Mouse (Mus musculus) cortical plate, adult 2 months (tissue): ENCODE measurements around the gene Ganab. TPM values are rescaled to one million over a fixed set of nuclear protein-coding genes. Genes with fewer than 3 reads are reported as not detected.
A peak's percentile ranks its signal among the peaks of the same experiment; 100 is the strongest.

Source experiments
- H3K27ac ChIP-seq: fragments of 200-500 bp; 2 replicates; pipeline ENCODE4 v1.5.1; 2012; ENCODE audit warnings: low read length, control low read depth, inconsistent platforms; ENCODE audit not compliant: insufficient read depth
- H3K4me1 ChIP-seq: fragments of 200-500 bp; 2 replicates; pipeline ENCODE4 v1.6.1; 2011; ENCODE audit warnings: low read length; ENCODE audit not compliant: control insufficient read depth, insufficient read depth
- H3K4me3 ChIP-seq: fragments of 200-500 bp; 2 replicates; pipeline ENCODE4 v1.5.1; 2011; ENCODE audit warnings: mild to moderate bottlenecking, low read length, control low read depth; ENCODE audit not compliant: insufficient read depth
- CTCF ChIP-seq: fragments of 200-500 bp; IDR thresholded peaks from 2 replicates; pipeline ENCODE4 v1.5.1; 2011; ENCODE audit warnings: mild to moderate bottlenecking, control low read depth, low read length; ENCODE audit not compliant: insufficient read depth; ENCODE audit errors: extremely low read depth
- POLR2A ChIP-seq: fragments of 200-500 bp; IDR thresholded peaks from 2 replicates; pipeline ENCODE4 v1.6.1; 2011; ENCODE audit warnings: mild to moderate bottlenecking, low read length, control low read depth; ENCODE audit not compliant: insufficient read depth; ENCODE audit errors: extremely low read depth
- polyA plus RNA-seq: library from polyadenylated mRNA; depleted of rRNA; stranded (reverse); fragments of >200 nt; gene quantifications from 2 replicates; pipeline ENCODE4 v1.2.3, GENCODE M21; 2012

The Ganab gene
- polyA plus RNA-seq, 1 experiment: 87.5 TPM

GRCm38 (mm10) chr19:8870838-8871237 lies 27.0 kb upstream of the Ganab start:
- Histone ChIP-seq H3K4me3 (peak overlapping the region; percentile 60), H3K27ac (peak overlapping the region; percentile 8; the same call in 1 of the 2 replicates), H3K4me1 (no peaks in the 10 kb centered on the region)
- TF ChIP-seq POLR2A (no peak), CTCF (no peak)

DNA sequence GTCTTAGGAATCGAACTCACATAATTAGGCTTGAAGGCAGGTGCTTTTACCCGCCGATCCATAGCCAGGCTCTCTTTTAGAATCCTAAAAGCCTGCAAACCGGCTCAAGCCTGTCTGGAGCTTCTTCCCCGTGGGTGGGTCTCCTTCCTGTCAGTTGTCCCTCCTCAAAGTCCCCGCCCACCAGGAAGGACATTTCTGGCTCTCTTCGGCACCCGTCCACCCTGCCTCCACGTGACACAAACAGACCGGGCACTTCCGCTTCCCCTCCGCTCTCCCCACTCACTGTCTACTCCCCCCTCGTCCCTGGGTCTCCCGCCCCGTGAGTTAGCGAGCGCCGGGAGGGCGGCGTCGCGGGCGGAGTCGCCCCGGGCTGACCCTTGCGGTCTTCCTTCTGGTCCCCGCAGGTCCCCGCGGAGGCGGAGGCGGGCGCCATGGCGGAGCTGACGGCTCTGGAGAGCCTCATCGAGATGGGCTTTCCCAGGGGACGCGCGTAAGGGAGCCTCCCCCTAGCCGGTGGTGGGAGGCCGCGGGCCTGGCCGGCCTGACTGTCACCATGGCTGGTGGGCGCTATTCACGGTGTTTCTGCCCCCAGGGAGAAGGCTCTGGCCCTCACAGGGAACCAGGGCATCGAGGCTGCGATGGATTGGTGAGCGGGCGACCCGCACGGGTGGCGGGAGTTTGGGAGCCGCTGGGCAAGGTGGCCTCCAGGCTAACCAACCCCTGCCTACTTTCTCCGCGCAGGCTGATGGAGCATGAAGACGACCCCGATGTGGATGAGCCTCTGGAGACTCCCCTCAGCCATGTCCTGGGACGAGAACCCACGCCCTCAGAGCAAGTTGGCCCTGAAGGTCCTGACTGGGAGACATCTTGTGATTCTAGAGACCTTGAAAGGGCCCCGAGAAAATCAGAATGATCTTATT lies 26.3 kb upstream of the Ganab start, which contains the start of gene Ubxn1:
Gene Ubxn1, plus strand, starts transcription at position 230 of the 920 bp plus-strand sequence.
- no peaks in the 10 kb centered on the region for H3K4me1 ChIP-seq
- H3K27ac ChIP-seq: peak within 1 kb of the TSS; percentile 49
- H3K4me3 ChIP-seq: peak within 1 kb of the TSS; percentile 60
- TF ChIP-seq POLR2A (no peak; the same call in 1 of the 2 replicates), CTCF (no peak)

GRCm38 (mm10) chr19:8872266-8872840 lies 25.5 kb upstream of the Ganab start:
- Histone ChIP-seq H3K4me1 (no peaks in the 10 kb centered on the region), H3K27ac (no peak overlapping the region), H3K4me3 (peak overlapping the region; percentile 60)
- TF ChIP-seq CTCF (no peak), POLR2A (no peak)

GRCm38 (mm10) chr19:8875031-8875430 lies 22.8 kb upstream of the Ganab start:
- H3K4me3 ChIP-seq: no peak overlapping the region
- TF ChIP-seq CTCF: no peak
- no peak for TF ChIP-seq POLR2A

DNA sequence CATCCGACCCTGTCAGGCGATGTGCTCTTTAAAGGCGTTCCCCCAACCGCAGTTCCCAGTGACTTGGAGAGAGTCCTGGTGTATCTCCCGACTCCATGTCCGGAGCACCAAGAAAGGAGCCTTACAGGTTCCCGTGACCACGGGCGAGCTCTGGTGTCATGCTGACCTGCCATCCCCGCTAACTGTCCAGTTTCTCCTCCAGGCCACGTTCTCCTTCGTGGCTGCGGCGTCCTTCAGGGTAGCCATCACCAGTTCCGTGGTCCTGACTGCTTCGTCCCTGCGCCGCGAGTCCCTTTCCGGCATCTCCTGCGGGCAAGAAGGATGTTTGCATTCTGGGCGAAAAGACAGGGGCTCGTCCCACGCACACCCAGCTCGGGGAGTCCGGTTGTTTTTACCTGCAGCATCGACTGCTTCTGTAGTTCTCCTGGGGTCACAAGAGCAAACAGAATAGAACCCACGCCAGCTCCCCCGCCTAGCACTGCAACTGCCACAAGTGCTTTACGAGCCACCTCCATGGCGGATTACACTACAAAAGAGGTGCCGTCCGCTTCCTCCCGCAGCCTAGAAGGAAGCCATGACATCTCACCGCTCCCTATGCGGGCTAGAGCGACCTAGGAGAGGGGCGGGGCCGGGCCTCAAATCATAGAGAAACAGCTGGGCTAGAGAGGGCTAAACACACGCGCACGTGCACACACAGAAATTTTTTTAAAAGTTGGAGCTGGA lies 17.4 kb upstream of the Ganab start, which contains the start of gene Uqcc3:
Gene Uqcc3, minus strand, starts transcription at position 613 of the 723 bp plus-strand sequence.
- Histone ChIP-seq H3K4me1 (peaks cover 3% of the 10 kb centered on the region), H3K4me3 (peak within 1 kb of the TSS; percentile 94), H3K27ac (peak within 1 kb of the TSS; percentile 79)
- TF ChIP-seq POLR2A (peak; percentile 81; the same call in 1 of the 2 replicates), CTCF (no peak)

More at GRCm38 (mm10) chr19:8875031-8875430, 22.8 kb upstream of the Ganab start:
- no peak overlapping the region for H3K27ac ChIP-seq
- H3K4me1 ChIP-seq: peaks cover 2% of the 10 kb centered on the region

GRCm38 (mm10) chr19:8881034-8881392 lies 16.9 kb upstream of the Ganab start:
- Histone ChIP-seq H3K4me3 (peak overlapping the region; percentile 94), H3K27ac (no peak overlapping the region), H3K4me1 (peaks cover 3% of the 10 kb centered on the region)
- TF ChIP-seq CTCF (no peak), POLR2A (no peak)

- Histone ChIP-seq H3K27ac (no peak within 1 kb of the TSS), H3K4me3 (no peak within 1 kb of the TSS), H3K4me1 (peaks cover 3% of the 10 kb centered on the region)
- TF ChIP-seq POLR2A (no peak), CTCF (no peak)
These were observed 14.3 kb upstream of the Ganab start, which contains the start of the genes Lbhd1 and Gm49403 for GRCm38 (mm10) chr19:8883616-8884015. Lbhd1 (plus strand) TSS chr19:8883732. Gm49403 (plus strand) TSS chr19:8883930.

DNA sequence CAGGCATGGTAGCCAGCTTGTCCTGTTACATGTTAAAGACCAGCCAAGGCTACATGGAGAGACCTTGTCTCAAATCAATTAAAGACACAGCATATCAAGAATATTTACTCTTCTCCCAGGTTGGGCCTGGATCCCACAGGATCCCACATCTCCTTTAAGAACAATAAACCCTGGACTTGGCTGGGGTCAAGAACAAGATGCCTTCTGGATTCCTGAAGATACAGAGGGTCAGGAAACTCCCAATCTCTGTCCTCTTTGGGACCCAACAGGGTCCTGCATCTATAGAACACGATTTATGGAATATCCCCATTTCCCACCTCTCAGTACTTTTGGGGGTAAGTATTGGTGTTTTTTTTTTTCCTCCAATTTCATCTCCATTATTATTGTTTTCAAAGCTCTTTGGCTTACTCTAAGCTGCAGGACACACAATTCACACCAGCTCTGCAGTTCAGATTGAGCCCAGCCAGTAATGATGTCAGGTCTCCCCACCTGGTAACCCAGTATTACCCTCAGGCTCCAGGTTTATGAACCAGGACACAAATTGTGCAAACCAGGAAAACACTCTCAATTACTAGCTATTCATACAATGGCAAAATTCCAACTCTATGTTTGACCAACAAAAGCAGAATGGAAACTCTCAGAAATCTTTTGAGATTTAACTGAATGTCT lies 10.8 kb upstream of the Ganab start:
- no peak overlapping the region for H3K27ac ChIP-seq
- no peak overlapping the region for H3K4me3 ChIP-seq
- H3K4me1 ChIP-seq: no peaks in the 10 kb centered on the region; the same call in 1 of the 2 replicates
- no peak for TF ChIP-seq POLR2A
